Mouse (Mus musculus) embryonic stem cell, embryonic (primary cell): ENCODE data around the gene Asb4.

Experiments used
- CTCF ChIA-PET, 4 experiments: fragments of 300-600 bp in 2 of 4; fragments of 350-600 bp in 2 of 4; sonication (Branson Sonifier 250); formaldehyde crosslinking; loops; one replicate each; lab custom pipeline; 2022; ENCODE audit warnings: inconsistent platforms in 2 of 4; lab: Charles Lee
- POLR2A ChIA-PET, 4 experiments: fragments of 300-600 bp in 2 of 4; fragments of 350-600 bp in 2 of 4; sonication (Branson Sonifier 250); formaldehyde crosslinking; loops; one replicate each; lab custom pipeline; 2022; ENCODE audit warnings: antibody characterized with exemption in 4 of 4, inconsistent platforms in 1 of 4; lab: Charles Lee

Gene Asb4

DNA sequence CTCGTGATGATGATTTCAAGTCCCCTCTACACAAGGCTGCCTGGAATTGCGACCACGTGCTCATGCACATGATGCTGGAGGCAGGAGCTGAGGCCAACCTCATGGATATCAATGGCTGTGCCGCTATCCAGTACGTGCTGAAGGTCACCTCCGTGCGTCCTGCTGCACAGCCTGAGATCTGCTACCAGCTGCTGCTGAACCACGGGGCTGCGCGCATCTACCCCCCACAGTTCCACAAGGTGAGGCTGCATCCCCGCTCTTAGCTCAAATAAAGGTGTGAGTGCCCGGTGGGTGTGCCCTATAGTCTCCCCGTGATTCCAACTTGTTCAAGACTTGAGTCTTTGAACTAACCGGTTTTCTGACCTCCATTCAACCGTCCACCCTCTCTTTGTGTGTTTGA is 40.4 kb downstream of the Asb4 start:
- ChIA-PET POLR2A (interaction anchor here in 3 of 4 experiments (0.8 to 3.9 kb wide), 23 partner anchors 10 to 404 kb away, joined by 3 to 29 read pairs (median 4); partner anchors contain the start of gene Pdk4 (in 2 of the 3)), CTCF (interaction anchor here in 3 of 4 experiments (0.5 to 1.2 kb wide), 6 partner anchors 83 to 878 kb away, joined by 3 to 6 read pairs (median 4); no protein-coding TSS in a partner anchor)

DNA sequence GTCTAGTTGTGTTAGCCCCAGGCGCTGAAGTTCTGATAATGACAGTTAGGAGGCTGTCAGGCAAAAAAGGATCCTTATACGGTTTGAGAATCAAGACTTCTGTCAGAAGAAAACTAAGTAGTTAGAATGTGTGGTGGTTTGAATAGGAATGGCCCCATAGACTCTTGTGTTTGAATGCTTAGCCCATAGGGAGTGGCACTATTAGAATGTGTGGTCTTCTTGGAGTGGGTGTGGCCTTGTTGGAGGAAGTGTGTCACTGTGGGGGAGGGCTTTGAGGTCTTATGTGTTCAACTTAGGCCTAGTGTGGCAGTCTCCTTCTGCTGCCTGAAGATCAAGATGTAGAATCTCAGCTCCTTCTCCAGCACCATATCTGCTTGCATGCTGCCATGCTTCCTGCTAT is 43.8 kb downstream of the Asb4 start:
- CTCF ChIA-PET: no interaction called here
- POLR2A ChIA-PET: interaction anchor here in 1 of 4 experiments (1.9 kb wide), 1 partner anchor 16 kb away, joined by 5 read pairs; no protein-coding TSS in a partner anchor

DNA sequence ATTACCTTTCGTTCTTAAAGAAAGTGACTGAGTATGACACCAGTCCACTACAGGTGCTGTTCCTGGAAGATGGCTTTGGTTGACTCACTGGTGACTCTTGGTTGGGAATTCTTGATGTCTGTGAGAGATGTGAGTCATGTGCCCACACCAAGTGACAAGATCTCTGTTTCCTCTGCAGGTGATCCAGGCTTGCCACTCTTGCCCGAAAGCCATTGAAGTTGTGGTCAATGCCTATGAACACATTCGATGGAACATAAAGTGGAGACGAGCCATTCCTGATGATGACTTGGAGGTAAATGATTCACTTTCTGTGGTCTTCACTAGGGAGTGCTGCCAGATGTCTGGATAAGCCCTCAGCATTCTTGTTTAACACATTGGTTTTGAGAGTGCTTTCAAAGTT is 46.4 kb downstream of the Asb4 start:
- CTCF ChIA-PET: no interaction called here
- POLR2A ChIA-PET: interaction anchor here in 1 of 4 experiments (1.8 kb wide), 1 partner anchor 14 kb away, joined by 13 read pairs; no protein-coding TSS in a partner anchor

DNA sequence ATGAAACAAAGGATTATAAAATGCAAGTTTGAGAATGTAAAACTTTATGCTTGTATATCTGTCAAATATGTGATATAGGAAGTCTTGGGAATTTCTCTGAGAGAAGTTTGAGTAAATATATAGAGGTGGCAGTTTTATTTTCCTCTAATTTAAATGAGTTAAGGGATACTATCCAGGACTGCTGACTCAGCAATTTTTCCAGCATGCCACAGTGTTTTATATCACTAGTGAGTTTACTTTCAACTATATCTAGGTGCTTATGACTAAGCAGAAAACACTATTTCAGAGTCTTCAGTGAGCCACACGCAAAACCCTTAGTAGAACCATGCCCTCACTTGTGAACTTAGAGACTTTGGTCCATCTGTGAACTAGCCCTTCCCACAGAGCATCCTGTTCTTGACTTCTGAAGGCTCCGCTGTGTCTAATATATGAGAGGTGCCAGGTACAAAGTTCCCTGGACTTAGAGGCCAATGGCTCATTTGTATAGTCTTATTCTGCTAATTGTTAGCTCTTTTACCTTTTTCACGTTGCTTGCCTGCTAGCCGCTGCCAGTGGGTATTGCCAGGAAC is 46.9 kb downstream of the Asb4 start:
- CTCF ChIA-PET: no interaction called here
- POLR2A ChIA-PET: no interaction called here

DNA sequence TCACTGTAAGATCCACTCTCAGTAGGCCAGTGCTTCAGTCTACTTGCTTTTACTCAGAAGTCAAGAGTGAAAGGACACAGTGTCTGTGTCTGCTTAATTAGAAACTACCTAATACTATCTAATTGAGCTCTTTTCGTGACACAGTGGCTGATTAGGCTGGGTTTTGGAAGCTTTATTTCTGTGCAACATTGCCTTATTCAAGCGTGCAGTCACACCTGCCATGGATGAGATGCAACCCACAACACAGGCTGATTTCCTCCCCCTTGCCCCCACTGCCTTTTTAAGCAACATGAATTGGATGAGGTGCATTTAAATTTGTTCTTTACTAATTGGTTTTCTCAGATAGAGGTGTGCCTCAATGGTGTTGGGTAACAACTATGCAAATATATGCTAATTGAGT is 50.7 kb downstream of the Asb4 start:
- ChIA-PET CTCF (interaction anchor here in 1 of 4 experiments (0.6 kb wide), 1 partner anchor 8 kb away, joined by 3 read pairs; no protein-coding TSS in a partner anchor), POLR2A (no interaction called here)

DNA sequence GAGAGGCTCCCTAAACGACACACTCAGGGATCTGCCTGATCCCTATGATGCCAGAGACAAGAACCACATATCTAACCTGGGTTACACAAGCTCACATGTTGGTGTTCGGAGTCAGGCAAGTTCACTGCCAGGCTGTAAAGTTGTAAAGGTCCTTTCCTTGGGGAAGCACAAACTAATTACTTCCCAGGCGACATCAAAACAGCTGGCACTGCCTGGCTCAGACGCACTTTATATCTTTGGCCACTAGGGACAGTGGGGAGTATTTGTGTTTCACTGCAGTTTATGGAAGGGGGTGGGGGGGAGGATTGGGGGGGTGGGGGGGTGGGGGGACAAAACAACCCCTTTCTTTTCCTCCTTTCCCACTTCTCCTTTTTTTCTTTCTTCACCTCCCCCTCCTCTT is 54.6 kb downstream of the Asb4 start:
- ChIA-PET CTCF (interaction anchor here in 1 of 4 experiments (0.6 kb wide), 1 partner anchor 151 kb away, joined by 4 read pairs; no protein-coding TSS in a partner anchor), POLR2A (no interaction called here)

DNA sequence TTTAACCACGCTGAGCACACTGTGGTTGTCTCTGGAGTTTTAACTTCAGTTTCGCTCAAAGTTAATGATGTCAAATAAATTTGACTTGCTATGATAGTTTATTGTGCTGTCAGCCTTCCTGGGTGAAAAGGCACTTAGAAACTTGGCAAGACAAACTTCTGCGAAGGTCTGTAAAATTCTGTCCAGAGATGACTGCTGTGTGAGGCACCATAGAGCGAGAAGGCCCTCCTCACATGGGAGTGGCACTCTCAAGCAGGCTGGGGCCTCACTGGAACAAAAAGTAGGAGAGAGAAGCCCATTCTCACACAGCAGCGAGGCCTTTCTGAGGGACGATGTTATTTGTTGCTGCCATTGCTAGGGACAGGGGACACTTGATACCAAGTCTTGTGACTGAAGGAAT is 58.0 kb downstream of the Asb4 start:
- ChIA-PET CTCF (no interaction called here), POLR2A (interaction anchor here in 1 of 4 experiments (2.3 kb wide), 1 partner anchor 17 kb away, joined by 29 read pairs; no protein-coding TSS in a partner anchor)

DNA sequence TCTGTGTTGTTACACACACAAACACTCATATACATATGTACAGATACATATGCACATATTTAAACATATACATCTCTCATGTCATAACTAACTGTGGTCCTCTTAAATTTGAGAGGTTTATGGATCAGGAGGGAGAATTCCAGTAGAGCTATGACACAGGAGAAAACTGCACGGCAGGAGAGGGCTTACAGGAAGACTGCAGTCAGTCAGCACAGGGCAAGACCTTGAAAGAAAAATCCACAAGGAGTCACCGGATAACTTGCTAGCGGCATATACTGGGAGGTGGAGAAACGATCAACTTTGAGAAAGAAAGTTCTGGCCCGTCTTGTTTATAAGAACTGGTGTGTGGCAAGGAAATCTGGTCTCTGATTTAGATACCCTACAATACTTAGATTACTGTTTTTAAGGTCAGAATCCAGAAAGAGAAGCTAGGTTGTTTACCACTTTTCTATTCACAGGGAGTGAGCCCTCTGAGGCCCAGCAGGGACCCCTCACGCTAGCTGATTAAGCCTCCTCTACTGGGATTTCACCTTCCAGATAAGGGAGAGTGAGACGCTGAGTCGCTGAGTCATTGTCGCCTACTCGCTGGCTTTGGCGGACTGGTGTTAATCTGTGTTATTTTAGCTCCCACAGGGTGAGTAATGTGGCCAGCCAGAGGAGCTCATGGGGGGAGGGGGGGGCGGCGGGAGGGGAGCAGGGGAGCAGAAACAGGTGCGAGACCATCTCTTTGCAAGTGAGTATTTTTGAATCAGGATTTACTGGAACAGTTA is 59.3 kb downstream of the Asb4 start:
- CTCF ChIA-PET: interaction anchor here in 2 of 4 experiments (0.6 to 1.3 kb wide), 4 partner anchors 30 to 322 kb away, joined by 3 to 4 read pairs (median 3); no protein-coding TSS in a partner anchor
- POLR2A ChIA-PET: interaction anchor here (0.5 to 3.3 kb wide), 16 partner anchors 9 to 579 kb away, joined by 3 to 29 read pairs (median 3); partner anchors contain the start of gene Pdk4 (in 1 of the 4)

DNA sequence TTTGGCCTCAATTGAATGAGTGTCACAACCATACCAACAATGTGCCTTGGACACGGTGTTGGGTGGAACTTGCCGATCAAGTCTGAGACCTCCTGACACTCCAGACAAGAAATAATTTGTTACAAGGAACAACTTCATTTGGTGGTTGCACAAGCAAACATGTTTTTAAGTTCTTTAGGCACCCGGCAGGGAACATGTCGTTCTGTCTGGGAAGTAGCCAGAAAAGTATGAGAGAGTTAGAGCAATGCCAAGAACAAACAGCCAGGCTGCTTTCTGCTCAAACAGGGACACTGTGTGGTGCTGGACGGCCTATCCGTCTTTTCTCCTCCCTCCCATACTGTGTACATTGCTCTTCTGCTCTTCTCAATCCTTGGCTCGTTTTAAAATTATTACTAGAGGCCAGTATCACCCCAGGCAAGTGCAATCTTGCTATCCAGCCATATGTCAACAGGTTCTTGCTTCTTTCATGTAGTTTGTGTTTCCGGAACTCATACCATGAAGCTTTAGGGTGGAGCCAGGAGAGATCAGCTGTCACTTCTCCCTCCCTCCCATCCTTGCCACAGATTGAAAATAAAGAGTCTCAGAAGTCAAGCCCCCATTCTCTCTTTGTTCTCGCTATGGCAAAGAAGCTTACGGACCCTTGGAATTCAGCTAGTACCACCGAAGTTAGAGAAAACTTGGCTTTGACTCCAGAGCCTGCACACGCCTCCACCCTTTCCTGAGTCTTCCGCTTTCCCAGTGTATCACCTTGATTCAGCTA is 60.1 kb downstream of the Asb4 start:
- POLR2A ChIA-PET: interaction anchor here in 3 of 4 experiments (0.5 to 3.3 kb wide), 15 partner anchors 8 to 135 kb away, joined by 3 to 29 read pairs (median 3); partner anchors contain the start of gene Pdk4 (in 1 of the 3)
- CTCF ChIA-PET: interaction anchor here in 2 of 4 experiments (0.6 to 1.3 kb wide), 3 partner anchors 30 to 323 kb away, joined by 3 read pairs; no protein-coding TSS in a partner anchor

DNA sequence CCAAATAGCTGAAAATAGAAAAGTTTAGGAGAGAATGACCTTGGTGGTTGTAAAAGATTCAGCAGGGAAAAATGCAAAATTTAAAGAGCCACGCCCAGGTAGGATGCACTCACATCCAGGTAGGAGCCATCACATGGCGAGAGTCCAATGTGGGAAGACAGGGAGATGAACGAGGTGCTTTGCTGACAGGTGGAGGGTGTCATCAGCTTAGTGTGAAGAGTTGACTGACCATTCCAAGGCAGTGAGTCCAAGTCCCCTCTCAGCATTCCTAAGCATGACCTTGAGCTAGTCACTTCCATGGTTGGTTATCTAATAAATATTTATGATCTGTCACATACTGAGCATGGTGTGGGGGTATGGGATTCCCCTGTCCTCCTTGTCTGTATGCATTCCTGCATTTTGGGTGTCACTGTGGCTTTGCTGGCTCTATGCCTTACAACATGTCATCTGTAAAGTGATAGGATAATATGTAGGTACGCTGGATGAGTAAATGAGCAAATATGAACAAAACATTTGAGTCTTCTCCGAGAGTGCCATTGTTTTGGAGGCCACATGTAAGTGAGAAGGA is 61.2 kb downstream of the Asb4 start:
- POLR2A ChIA-PET: interaction anchor here in 2 of 4 experiments (1.1 to 3.3 kb wide), 3 partner anchors 16 to 52 kb away, joined by 3 to 13 read pairs (median 4); partner anchors contain the start of gene Pdk4 (in 1 of the 2)
- CTCF ChIA-PET: no interaction called here

DNA sequence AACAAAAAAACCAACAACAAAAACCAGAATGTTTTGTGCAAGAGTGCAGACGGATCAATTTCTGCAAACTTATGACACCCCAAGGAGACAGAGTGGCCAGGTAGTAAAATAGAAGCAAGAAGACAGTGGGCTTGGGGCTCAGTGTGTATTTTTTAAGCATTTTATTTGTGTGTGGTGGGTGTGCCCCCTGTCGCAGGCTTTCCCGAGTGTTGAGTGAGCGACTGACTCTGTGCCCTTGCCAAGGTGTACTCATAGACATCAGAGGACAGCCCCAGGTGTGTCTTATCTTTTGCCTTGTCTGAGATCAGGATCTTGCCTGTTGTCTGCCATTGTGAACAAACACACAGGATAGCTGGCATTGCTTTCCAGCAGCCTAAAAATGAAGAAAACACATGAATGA is 63.8 kb downstream of the Asb4 start:
- CTCF ChIA-PET: no interaction called here
- POLR2A ChIA-PET: interaction anchor here in 2 of 4 experiments (0.8 to 1.5 kb wide), 4 partner anchors 23 to 49 kb away, joined by 3 to 5 read pairs (median 3); partner anchors contain the start of gene Pdk4 (in 1 of the 2)

DNA sequence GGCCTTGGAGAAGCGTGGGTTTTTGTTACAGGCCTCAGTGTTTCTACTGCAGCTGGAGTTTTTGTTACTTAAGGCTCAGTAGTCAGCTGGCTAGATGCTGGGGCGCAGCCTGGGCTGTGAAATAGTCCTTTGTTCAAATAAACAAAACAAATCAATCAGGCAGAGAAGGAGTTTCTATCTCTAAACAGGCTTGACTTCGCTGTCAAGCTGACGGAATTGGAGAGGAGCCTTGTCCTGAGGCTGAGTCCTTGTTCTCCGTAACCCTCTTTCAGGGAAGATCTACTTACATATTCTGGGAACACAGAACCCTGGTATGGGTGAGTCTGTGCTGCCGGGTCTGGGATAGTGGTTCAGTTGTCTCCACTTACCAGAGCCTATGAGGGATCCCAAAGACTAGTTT is 64.4 kb downstream of the Asb4 start:
- POLR2A ChIA-PET: interaction anchor here in 2 of 4 experiments (0.8 to 1.1 kb wide), 2 partner anchors 35 to 49 kb away, joined by 3 to 5 read pairs; partner anchors contain the start of gene Pdk4 (in 1 of the 2)
- CTCF ChIA-PET: no interaction called here

DNA sequence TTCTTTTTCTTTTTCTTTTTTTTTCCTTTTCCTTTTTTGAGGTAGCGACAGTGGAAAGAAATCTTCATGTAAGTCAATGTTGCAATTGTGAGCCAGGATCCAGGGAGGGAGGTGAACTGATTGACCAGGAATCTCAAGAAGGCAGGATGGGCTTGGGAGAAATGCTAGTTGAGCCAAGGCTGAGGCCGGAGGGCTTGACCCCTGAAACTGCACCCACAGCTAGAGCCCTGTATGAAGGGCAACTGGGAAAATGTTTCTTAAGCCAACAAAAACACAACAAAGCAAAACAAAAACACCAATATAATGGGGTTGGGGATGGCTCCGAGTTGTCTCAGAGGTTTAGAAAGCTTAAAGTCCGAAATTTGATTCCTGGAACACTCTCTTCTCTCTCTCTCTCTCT is 65.2 kb downstream of the Asb4 start:
- POLR2A ChIA-PET: interaction anchor here in 1 of 4 experiments (0.7 to 1.8 kb wide), 4 partner anchors 16 to 1960 kb away, joined by 3 to 5 read pairs (median 4); no protein-coding TSS in a partner anchor
- CTCF ChIA-PET: interaction anchor here in 1 of 4 experiments (0.6 kb wide), 1 partner anchor 8 kb away, joined by 3 read pairs; no protein-coding TSS in a partner anchor

DNA sequence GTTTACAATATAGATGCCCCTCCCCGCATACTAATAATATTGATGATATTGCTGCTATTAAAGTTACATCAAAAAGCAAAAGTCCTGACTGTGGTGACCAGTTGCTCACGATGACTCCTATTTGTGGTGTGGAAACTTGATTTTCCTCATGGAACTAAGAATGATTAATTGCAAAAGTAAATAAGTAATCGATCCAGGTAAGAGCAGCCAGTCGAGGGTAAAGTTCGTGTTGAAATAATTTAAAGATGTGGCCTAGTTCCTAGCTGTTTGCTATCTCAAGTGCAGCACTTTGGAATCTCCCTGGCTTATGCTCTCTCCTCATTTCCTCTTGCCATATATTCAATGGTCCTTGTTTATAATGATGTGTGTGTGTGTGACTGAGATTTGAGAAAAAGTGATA is 66.7 kb downstream of the Asb4 start:
- CTCF ChIA-PET: interaction anchor here in 1 of 4 experiments (0.7 kb wide), 1 partner anchor 259 kb away, joined by 3 read pairs; no protein-coding TSS in a partner anchor
- POLR2A ChIA-PET: interaction anchor here in 1 of 4 experiments (1.8 kb wide), 1 partner anchor 15 kb away, joined by 5 read pairs; no protein-coding TSS in a partner anchor

DNA sequence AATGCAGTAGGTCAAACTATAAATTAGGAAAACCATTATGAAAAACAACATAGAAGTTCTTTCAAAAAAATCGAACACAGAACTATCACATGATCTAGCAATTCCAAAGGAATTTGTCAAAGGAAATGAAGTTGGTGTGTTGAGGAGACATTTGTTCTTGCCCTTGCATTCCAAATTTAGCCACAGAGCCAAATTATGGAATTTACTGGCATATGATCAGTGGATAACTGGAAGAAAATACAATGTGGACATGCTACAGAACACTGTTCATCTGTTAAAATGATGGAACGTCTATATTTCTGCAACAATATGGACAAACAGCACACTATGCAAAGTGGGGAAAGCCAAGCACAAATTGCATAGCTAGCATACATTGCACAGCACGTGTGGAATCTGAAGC is 72.7 kb downstream of the Asb4 start:
- POLR2A ChIA-PET: no interaction called here
- CTCF ChIA-PET: no interaction called here

DNA sequence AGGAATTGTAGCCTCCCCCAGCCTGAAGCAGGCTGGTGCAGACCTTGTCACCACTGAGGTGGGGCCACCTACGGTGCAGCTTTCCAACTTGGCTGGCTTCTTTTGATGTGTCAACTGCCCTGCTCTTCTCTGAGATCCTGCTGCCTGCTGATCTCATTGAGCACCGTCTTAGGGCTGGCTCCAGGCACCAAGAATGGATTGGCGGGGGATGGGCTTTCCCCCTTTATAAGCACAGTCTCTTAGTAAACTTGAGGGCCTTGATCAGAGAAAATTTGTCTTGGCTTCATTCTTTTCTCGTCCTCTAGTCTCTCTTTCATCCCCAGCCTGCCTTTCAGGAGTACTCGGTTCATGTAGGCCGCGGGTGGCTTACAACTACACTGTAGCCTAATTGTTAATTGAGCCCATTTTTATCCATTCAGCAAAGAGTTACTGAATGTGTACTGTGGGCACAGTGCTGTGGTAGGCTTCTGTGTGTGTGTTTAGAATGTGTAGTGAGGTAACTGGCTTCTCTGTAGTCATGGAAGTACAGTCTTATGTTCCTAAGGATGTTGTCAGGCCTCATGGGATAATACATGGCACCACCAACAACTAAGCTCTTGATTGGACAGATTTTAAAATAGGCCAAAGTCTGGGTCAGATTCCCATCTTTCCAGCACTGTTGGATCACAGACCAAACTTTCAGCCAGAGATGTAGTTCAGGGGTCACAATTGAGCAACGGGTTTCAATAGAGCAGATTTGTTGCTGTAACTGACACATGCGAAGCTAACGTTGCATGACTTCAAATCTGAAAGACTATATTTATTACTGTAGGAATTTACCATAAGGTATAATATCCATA is 87.5 kb downstream of the Asb4 start:
- ChIA-PET POLR2A (interaction anchor here in 1 of 4 experiments (1.0 kb wide), 1 partner anchor 47 kb away, joined by 3 read pairs; no protein-coding TSS in a partner anchor), CTCF (no interaction called here)

DNA sequence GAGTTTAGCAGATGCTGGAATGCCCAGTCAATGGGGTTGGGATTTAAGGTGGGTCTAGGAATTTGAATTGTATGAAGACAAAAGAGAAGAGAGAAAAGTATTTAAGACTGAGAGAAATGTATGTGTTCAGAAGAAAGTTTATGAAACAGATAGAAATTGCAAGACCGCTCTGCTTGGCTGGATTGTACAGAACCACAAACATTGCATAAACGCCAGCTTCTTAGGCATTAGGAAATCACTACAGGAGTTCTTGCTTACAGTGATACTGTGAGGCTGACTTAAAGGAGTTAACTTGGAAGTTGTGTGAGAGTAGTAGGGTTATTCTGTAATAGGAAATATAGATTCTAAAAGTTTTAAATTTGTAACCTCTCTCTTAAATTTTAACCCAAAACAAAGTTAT is 89.5 kb downstream of the Asb4 start:
- CTCF ChIA-PET: no interaction called here
- POLR2A ChIA-PET: interaction anchor here in 1 of 4 experiments (1.0 kb wide), 1 partner anchor 10 kb away, joined by 3 read pairs; no protein-coding TSS in a partner anchor
